Mouse (Mus musculus) neural tube, embryonic 12.5 days (tissue): ENCODE results near the gene Peli2. TPM values are rescaled to one million over a fixed set of nuclear protein-coding genes. Genes with fewer than 3 reads are reported as not detected.

Experiments
- ATAC-seq: fragments of 200-750 bp; cut with Nextera tagmentation; 2 replicates; pipeline ENCODE4 v1.8.0; 2017; ENCODE audit warnings: low read depth, mild to moderate bottlenecking, moderate TSS enrichment, moderate library complexity; ENCODE audit not compliant: low FRiP score
- H3K27ac ChIP-seq: fragments of 300-500 bp; sonication (generic); 2 replicates; pipeline ENCODE4 v1.5.1; 2016
- H3K27me3 ChIP-seq: fragments of 300-500 bp; sonication (generic); replicated peaks from 2 replicates; pipeline ENCODE4 v1.6.1; 2016; ENCODE audit warnings: mild to moderate bottlenecking
- H3K36me3 ChIP-seq: fragments of 300-500 bp; sonication (generic); 2 replicates; pipeline ENCODE4 v1.6.1; 2016; ENCODE audit warnings: mild to moderate bottlenecking
- H3K4me1 ChIP-seq: fragments of 300-500 bp; sonication (generic); 2 replicates; pipeline ENCODE4 v1.6.1; 2016
- H3K4me2 ChIP-seq: fragments of 300-500 bp; sonication (generic); replicated peaks from 2 replicates; pipeline ENCODE4 v1.6.1; 2016; ENCODE audit warnings: mild to moderate bottlenecking
- H3K4me3 ChIP-seq: fragments of 300-500 bp; sonication (generic); 2 replicates; pipeline ENCODE4 v1.5.1; 2016
- H3K9ac ChIP-seq: fragments of 300-500 bp; sonication (generic); 2 replicates; pipeline ENCODE4 v1.6.1; 2016; ENCODE audit warnings: mild to moderate bottlenecking
- H3K9me3 ChIP-seq: fragments of 300-500 bp; sonication (generic); 2 replicates; pipeline ENCODE4 v1.6.1; 2016; ENCODE audit warnings: mild to moderate bottlenecking
- WGBS: fragments of 180-500 bp; shearing (Covaris S2); methylation state at CpG from one replicate; pipeline ENCODE4 v1.1.7; 2016; 5-methylcytosine and 5-hydroxymethylcytosine counted together
- polyA plus RNA-seq: library from polyadenylated mRNA; unstranded; fragments of >200 nt; fragmentation: Nextera tagmentation; extraction: Ambion mirVana; gene quantifications from 2 replicates; pipeline ENCODE4 v1.2.1, GENCODE M21; 2016

Gene Peli2
- polyA plus RNA-seq, 1 experiment from 2014 or later, result 17.4 TPM

- H3K9ac ChIP-seq, result no peak overlapping the region
- WGBS, result 88% methylated on average over 7 of the region's 7 CpGs
- H3K9me3 ChIP-seq, result no peaks in the 10 kb centered on the region
- no peak overlapping the region for H3K27ac ChIP-seq
- no peak overlapping the region for H3K4me2 ChIP-seq
- H3K27me3 ChIP-seq, result no peaks in the 10 kb centered on the region
- H3K36me3 ChIP-seq, result no peaks in the 10 kb centered on the region
- no peak overlapping the region for H3K4me3 ChIP-seq
- no peaks in the 10 kb centered on the region for H3K4me1 ChIP-seq
- no peak for ATAC-seq
These were observed 14.2 kb upstream of the Peli2 start for GRCm38 (mm10) chr14:48106453-48106852.

- H3K9ac ChIP-seq, result no peak overlapping the region
- no peak overlapping the region for H3K4me3 ChIP-seq
- H3K9me3 ChIP-seq, result no peaks in the 10 kb centered on the region
- H3K27ac ChIP-seq, result no peak overlapping the region
- H3K4me1 ChIP-seq, result peaks cover 22% of the 10 kb centered on the region
- no peak overlapping the region for H3K4me2 ChIP-seq
- ATAC-seq, result no peak
- H3K27me3 ChIP-seq, result no peaks in the 10 kb centered on the region
- no peaks in the 10 kb centered on the region for H3K36me3 ChIP-seq
- 63% methylated on average over 5 of the region's 5 CpGs for WGBS
These were observed 2.6 kb upstream of the Peli2 start for GRCm38 (mm10) chr14:48117986-48118385.

DNA sequence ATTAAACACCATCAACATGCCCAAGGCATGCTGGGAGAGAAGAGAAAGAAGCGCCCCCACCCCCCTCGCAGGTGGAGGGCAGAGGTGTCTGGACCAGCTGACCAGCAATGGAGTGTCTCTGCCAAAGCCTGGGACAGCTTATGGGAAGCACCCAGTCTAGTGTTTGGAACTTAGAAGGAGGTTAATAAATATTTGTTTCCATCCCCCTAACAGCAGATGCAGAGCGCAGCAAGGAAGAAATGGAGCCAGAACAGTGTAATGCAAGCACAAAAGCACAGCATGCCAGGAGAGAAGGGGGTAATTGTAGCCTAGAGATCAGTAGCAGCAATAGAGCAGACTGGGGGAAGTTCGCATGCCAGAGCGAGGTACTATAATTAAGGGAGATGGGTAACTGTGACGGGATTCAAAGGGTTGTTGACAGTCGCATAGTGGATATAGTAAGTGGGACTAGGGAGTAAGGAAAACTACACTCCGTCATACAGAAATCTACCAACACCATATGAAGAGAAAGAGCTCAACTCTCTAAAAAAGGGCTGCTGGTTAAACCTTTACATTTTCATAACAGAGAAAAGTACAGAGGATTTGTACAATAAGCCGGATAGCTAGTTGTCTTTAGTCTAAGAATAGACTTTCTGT, 1.5 kb upstream of the Peli2 start:
- peaks cover 25% of the 10 kb centered on the region for H3K4me1 ChIP-seq
- ATAC-seq, result 0 out of 2 replicates have a peak, but pooled peaks have one; percentile 23
- WGBS, result 7% methylated on average over 9 of the region's 9 CpGs
- no peaks in the 10 kb centered on the region for H3K27me3 ChIP-seq
- H3K4me3 ChIP-seq, result no peak overlapping the region
- peak overlapping the region; percentile 85 for H3K4me2 ChIP-seq
- no peak overlapping the region for H3K9ac ChIP-seq
- no peaks in the 10 kb centered on the region for H3K9me3 ChIP-seq
- H3K36me3 ChIP-seq, result no peaks in the 10 kb centered on the region
- H3K27ac ChIP-seq, result no peak overlapping the region

DNA sequence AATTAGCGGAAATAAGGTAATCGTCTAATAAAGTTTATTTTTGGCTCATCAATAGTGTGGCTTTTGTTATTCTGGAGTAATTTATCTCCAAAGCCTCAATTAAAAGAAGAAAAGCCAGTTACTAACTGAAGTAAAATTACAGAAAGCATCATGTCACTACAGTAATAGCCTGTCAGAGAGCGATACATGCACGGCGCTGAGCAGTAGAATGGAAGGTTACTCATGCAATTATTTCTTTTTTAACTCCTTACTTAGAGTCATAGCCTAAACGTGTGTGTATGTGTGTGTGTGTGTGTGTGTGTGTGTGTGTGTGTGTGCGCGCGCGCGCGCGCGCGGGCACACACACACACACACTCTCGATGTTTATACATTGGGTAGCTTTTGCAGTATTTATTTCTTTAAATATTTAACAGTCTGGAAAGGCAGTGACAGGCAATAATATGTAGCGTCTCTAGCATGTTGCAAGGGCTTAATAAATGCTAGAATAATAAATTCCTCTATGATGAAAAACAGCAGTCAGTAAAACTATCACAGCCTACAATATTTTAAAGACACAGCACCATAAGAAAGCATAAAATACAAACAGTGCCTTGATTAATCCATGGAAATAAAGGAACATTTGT, 864 bp upstream of the Peli2 start:
- Histone ChIP-seq H3K27me3 (no peaks in the 10 kb centered on the region), H3K36me3 (no peaks in the 10 kb centered on the region), H3K27ac (no peak overlapping the region), H3K4me3 (0 out of 2 replicates have a peak overlapping the region, but pooled peaks have one; percentile 7), H3K4me1 (peaks cover 31% of the 10 kb centered on the region), H3K9me3 (no peaks in the 10 kb centered on the region), H3K4me2 (peak overlapping the region; percentile 85), H3K9ac (no peak overlapping the region)
- 10% methylated on average over 17 of the region's 17 CpGs for WGBS
- no peak for ATAC-seq

- Histone ChIP-seq H3K4me1 (peaks cover 38% of the 10 kb centered on the region), H3K27ac (0 out of 2 replicates have a peak overlapping the region, but pooled peaks have one; percentile 26), H3K4me2 (peak overlapping the region; percentile 85), H3K4me3 (peak overlapping the region; percentile 84), H3K9ac (peak overlapping the region; percentile 89), H3K9me3 (no peaks in the 10 kb centered on the region), H3K27me3 (no peaks in the 10 kb centered on the region), H3K36me3 (no peaks in the 10 kb centered on the region)
- ATAC-seq, result no peak
- WGBS, result 1% methylated on average over 10 of the region's 10 CpGs
These were observed 226 bp upstream of the Peli2 start for GRCm38 (mm10) chr14:48120443-48120751.

DNA sequence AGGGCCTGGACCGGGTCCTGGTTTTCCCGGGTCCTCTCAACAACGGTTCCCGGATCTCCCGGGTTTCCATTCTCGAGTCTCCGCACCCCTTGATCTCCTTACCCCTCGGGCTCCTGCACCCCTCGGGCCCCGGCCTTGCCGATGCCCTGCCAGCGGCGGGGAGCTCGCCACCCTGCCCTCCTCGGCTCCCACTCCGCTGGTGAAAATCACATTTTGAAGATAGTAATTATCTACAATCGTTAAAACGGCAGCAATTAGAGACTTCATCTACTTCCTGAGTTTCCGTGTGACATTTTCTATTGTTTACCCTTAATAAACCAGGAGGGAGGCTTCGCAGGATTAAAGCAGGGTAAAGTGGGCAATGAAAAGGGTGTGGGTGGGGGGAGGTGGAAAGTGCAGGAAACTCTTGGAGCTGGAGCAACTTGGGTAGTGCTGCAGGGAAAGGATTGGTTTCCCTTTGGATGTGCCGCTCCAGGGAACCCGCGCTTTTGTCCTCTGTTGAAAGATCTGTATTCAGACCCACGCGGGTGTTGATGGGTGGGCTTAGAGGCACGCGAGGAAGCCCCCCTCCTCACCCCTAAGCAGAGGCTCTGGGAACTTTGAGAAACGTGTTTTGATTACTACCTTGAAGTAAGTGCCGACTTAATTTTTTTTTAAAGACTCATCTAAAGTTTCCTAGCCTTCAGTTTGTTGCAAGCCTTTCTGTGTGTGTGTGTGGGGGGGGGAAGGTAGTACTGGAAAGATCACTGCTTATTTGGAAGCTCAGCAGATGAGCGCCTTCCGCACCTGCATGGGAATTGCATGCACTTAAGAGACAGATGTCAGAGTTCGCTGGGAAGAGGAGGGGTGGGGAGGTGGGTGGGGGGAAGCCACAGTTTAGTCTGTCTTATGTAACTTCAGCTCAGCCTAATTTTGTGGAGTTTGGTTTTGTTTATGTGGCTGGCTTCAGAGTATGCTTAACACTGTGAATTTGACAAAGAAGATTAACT, 1.2 kb downstream of the Peli2 start:
- Histone ChIP-seq H3K9ac (peak overlapping the region; percentile 89), H3K4me3 (peak overlapping the region; percentile 84), H3K4me2 (peak overlapping the region; percentile 85), H3K27me3 (no peaks in the 10 kb centered on the region), H3K4me1 (peaks cover 48% of the 10 kb centered on the region), H3K27ac (peak overlapping the region; percentile 79; the same call in 1 of the 2 replicates), H3K9me3 (no peaks in the 10 kb centered on the region), H3K36me3 (no peaks in the 10 kb centered on the region)
- under 1% methylated on average over 32 of the region's 32 CpGs for WGBS
- peak; percentile 36 for ATAC-seq

DNA sequence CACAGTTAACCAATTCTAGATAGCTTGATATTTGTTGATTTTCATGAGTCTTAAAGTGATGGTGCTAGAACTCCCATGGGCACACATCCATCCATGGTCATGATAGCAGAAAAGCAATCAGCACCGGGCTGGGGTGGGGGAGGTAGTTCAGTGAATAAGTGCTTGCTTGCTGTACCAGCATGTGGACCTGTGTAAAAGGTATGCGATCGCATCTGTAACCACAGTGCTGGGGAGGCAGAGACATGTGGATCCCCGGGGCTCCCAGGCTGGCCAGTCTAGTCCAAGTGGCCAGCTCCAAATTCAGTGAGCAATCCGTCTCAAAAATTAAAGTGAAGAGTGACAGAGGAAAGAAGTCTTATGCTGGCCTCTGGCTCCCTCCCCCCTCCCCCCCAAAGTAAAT, 3.4 kb downstream of the Peli2 start:
- no peak overlapping the region for H3K4me3 ChIP-seq
- H3K27ac ChIP-seq, result no peak overlapping the region

DNA sequence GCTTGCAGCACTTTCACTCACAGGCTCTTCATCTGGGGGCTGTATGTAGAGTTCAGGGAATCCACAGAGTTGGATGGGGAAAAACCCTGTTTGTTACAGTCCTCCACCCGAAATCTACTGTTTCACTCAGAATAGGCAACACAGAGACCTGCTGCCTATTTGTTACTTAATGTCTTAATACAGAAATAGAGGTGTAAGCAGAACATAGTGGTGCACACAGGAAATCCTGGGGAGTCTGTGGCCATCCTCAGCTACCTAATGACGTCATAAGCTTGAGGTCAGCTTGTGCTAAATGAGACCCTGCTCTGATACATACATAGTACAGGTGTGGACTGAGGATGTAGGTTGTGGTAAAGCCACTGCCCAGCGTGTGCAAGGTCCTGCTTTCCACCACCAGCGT, 4.2 kb downstream of the Peli2 start:
- no peaks in the 10 kb centered on the region for H3K9me3 ChIP-seq
- H3K4me3 ChIP-seq, result no peak overlapping the region
- WGBS, result 49% methylated on average over 4 of the region's 4 CpGs
- H3K9ac ChIP-seq, result no peak overlapping the region
- H3K27me3 ChIP-seq, result no peaks in the 10 kb centered on the region
- peaks cover 51% of the 10 kb centered on the region for H3K4me1 ChIP-seq
- no peak overlapping the region for H3K27ac ChIP-seq
- ATAC-seq, result no peak
- no peaks in the 10 kb centered on the region for H3K36me3 ChIP-seq
- H3K4me2 ChIP-seq, result no peak overlapping the region

More for the DNA sequence above, 3.4 kb downstream of the Peli2 start:
- Histone ChIP-seq H3K9me3 (no peaks in the 10 kb centered on the region), H3K4me1 (peaks cover 55% of the 10 kb centered on the region), H3K4me2 (no peak overlapping the region), H3K27me3 (no peaks in the 10 kb centered on the region), H3K9ac (no peak overlapping the region), H3K36me3 (no peaks in the 10 kb centered on the region)
- WGBS, result 62% methylated on average over 5 of the region's 5 CpGs
- no peak for ATAC-seq

DNA sequence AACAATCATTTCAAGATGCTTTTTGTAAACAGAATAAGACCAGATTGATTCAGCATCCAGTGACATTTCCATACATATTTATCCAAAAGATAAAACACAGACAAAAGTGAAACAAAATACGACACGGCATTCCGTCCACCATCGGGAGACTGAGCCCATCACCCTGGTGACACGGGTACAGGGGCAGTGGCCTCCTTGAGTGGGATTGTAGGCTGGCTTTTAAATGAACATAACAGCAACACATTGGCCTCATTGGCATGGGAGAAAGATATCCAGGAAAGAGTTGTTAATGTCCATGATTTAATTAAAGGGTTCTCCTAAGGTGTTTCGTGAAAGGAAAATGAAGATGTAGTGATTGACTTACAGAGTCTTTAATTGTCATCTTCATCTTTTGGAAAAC, 5.3 kb downstream of the Peli2 start:
- Histone ChIP-seq H3K36me3 (no peaks in the 10 kb centered on the region), H3K4me2 (no peak overlapping the region), H3K27me3 (no peaks in the 10 kb centered on the region), H3K9ac (no peak overlapping the region), H3K4me3 (no peak overlapping the region), H3K4me1 (peaks cover 53% of the 10 kb centered on the region), H3K27ac (no peak overlapping the region), H3K9me3 (no peaks in the 10 kb centered on the region)
- no peak for ATAC-seq
- WGBS, result 85% methylated on average over 6 of the region's 6 CpGs

GRCm38 (mm10) chr14:48126931-48127330, 6.3 kb downstream of the Peli2 start:
- H3K4me3 ChIP-seq, result no peak overlapping the region
- H3K9me3 ChIP-seq, result no peaks in the 10 kb centered on the region
- H3K27ac ChIP-seq, result no peak overlapping the region
- ATAC-seq, result no peak
- no peak overlapping the region for H3K9ac ChIP-seq
- H3K27me3 ChIP-seq, result no peaks in the 10 kb centered on the region
- H3K4me2 ChIP-seq, result no peak overlapping the region
- H3K4me1 ChIP-seq, result peaks cover 62% of the 10 kb centered on the region
- 79% methylated on average over 4 of the region's 4 CpGs for WGBS
- H3K36me3 ChIP-seq, result no peaks in the 10 kb centered on the region

DNA sequence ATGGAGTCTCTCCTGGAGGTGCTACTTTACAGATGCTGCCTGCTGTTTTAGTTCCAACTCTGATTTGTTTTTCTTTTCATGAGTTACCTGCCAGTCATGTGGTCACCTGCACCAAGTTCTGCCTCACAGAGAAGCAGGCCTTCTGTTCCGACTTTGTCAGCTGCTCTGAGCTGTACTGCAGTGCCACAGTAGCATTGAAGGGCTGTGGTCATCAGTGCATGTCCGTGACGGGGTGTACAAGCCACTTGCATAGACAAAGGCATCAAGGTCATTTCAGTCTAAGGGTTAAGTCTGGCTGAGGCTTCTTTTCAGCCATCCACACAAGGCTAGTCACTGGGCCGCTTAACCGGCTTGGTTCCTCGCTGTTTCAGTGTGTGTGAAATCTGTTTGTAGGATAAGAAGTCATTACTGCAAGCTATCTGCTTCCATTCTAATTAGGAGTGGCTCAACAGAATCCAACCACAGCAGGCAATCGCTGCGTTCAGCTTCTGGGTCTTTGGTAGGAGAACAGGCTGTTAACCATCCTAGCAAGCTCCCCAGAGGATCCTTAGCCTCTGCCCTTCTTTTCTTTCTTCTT, 7.1 kb downstream of the Peli2 start:
- Histone ChIP-seq H3K36me3 (no peaks in the 10 kb centered on the region), H3K4me1 (peaks cover 60% of the 10 kb centered on the region), H3K4me2 (no peak overlapping the region), H3K4me3 (no peak overlapping the region), H3K9me3 (no peaks in the 10 kb centered on the region), H3K27ac (no peak overlapping the region), H3K27me3 (no peaks in the 10 kb centered on the region), H3K9ac (no peak overlapping the region)
- 66% methylated on average over 8 of the region's 8 CpGs for WGBS
- no peak for ATAC-seq

DNA sequence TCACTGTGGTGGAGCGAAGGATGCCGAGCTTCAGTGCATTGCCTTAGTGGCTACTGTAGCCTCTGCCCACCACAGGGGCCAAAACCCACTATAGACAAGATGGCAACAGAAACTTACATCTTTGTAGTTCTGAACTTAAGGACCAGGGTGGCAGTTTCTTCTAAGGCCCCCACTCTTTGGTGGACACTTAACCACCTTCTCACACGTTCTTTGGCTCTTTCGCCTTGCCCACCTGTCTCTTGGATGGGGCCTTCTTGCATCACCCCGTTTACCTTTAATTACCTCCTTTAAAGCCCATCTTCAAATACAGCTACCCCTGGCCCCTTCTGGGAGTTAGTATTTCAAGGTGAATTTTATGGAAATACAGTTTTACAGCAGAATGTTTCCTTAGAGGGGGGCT, 8.1 kb downstream of the Peli2 start:
- no peak overlapping the region for H3K4me2 ChIP-seq
- H3K4me1 ChIP-seq, result peaks cover 63% of the 10 kb centered on the region
- no peak overlapping the region for H3K27ac ChIP-seq
- no peak overlapping the region for H3K4me3 ChIP-seq
- ATAC-seq, result no peak
- 92% methylated on average over 5 of the region's 5 CpGs for WGBS
- no peaks in the 10 kb centered on the region for H3K36me3 ChIP-seq
- no peaks in the 10 kb centered on the region for H3K9me3 ChIP-seq
- H3K9ac ChIP-seq, result no peak overlapping the region
- no peaks in the 10 kb centered on the region for H3K27me3 ChIP-seq
